Mouse (Mus musculus) lung, postnatal 0 days (tissue): Measurements from ENCODE around the gene Rcn1. TPM values are rescaled to one million over a fixed set of nuclear protein-coding genes. Genes with fewer than 3 reads are reported as not detected.

Experiments used
- ATAC-seq: fragments of 200-750 bp; cut with Nextera tagmentation; 2 replicates; pipeline ENCODE4 v1.8.0; 2017; ENCODE audit warnings: moderate library complexity
- DNase-seq: peaks from one replicate; pipeline ENCODE4 v3.0.0-alpha.2; 2016; ENCODE audit warnings: low spot score
- H3K27ac ChIP-seq: fragments of 300-500 bp; sonication (generic); 2 replicates; pipeline ENCODE4 v1.5.1; 2014; ENCODE audit warnings: antibody characterized with exemption, mild to moderate bottlenecking, low read length, mixed read lengths
- H3K27me3 ChIP-seq: fragments of 300-500 bp; sonication (generic); replicated peaks from 2 replicates; pipeline ENCODE4 v1.6.1; 2014; ENCODE audit warnings: low read length, mixed read lengths; ENCODE audit not compliant: insufficient read depth
- H3K36me3 ChIP-seq: fragments of 300-500 bp; sonication (generic); 2 replicates; pipeline ENCODE4 v1.6.1; 2014; ENCODE audit warnings: low read length, mixed read lengths; ENCODE audit not compliant: insufficient read depth
- H3K4me1 ChIP-seq: fragments of 300-500 bp; sonication (generic); 2 replicates; pipeline ENCODE4 v1.6.1; 2014; ENCODE audit warnings: antibody characterized with exemption, low read depth, low read length, mixed read lengths; ENCODE audit not compliant: insufficient read depth
- H3K4me2 ChIP-seq: fragments of 300-500 bp; sonication (generic); replicated peaks from 2 replicates; pipeline ENCODE4 v1.6.1; 2014; ENCODE audit warnings: low read depth, mild to moderate bottlenecking, low read length, moderate library complexity, mixed read lengths
- H3K4me3 ChIP-seq: fragments of 300-500 bp; sonication (generic); 2 replicates; pipeline ENCODE4 v1.5.1; 2014; ENCODE audit warnings: low read depth, low read length
- H3K9ac ChIP-seq: fragments of 300-500 bp; sonication (generic); replicated peaks from 2 replicates; pipeline ENCODE4 v1.6.1; 2014; ENCODE audit warnings: low read depth, mild to moderate bottlenecking
- H3K9me3 ChIP-seq: fragments of 300-500 bp; sonication (generic); 2 replicates; pipeline ENCODE4 v1.6.1; 2016; ENCODE audit warnings: low read length, mixed read lengths
- CTCF ChIP-seq: IDR thresholded peaks from 2 replicates; pipeline ENCODE4 v1.5.1; 2016; ENCODE audit warnings: antibody characterized with exemption, mild to moderate bottlenecking
- EP300 ChIP-seq: IDR thresholded peaks from 2 replicates; pipeline ENCODE4 v1.6.1; 2016; ENCODE audit warnings: antibody characterized with exemption, mild to moderate bottlenecking, control low read depth
- WGBS: fragments of 180-500 bp; shearing (Covaris S2); extraction: QIAGEN DNeasy Blood & Tissue Kit; methylation state at CpG from one replicate; pipeline ENCODE4 v1.1.7; 2014; 5-methylcytosine and 5-hydroxymethylcytosine counted together
- polyA plus RNA-seq: library from polyadenylated mRNA; unstranded; fragments of >200 nt; fragmentation: Nextera tagmentation; extraction: Ambion mirVana; gene quantifications from 2 replicates; pipeline ENCODE4 v1.2.1, GENCODE M21; 2015

Rcn1 gene
- polyA plus RNA-seq, 1 experiment from 2014 or later: 60.1 TPM

DNA sequence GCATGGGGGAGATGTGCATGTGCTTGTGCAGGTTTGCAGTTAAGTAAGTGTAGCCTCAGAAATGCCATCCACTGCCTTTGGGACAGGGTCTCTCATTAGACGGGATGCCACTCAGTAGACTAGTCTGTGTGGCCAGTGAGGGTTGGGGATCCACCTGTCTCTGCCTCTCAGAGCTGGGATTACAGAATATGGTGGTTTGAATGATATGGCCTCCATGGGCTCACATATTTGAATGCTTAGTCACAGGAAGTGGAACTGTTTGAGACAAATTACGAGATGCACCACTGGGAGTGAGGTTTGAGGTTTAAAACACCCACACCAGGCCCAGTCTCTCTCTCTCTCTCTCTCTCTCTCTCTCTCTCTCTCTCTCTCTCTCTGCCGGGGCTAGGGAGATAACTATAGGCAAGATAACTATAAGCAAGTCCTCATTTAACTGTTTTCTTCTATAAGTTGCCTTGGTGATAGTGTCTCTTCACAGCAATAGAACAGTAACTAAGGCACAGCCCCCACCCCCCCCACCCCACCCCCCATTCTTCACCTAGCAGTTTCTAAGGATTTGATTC lies 18.3 kb downstream of the Rcn1 start:
- no peak for DNase-seq

DNA sequence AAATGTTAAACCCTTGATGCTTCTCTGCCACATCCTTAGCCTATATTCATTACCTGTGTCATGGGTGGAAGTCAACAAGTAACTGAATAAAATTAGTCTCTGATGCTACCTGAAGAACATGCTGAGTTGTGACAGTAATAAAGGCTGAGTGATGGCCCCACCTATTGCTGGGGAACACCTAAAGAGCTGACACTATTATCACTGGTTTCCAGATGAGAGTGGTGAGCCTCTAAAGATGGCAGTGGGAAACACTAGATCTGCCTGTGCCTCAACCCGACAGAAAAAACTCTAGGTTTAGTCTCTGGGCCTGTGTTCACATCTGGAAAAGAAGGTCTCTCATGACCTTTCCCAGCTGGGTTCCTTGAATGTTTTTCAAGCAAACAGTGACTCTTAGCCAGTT lies 19.4 kb downstream of the Rcn1 start:
- DNase-seq (no peak), ATAC-seq (no peak)
- TF ChIP-seq CTCF: no peak
- no peak for TF ChIP-seq EP300
- Histone ChIP-seq H3K9ac (no peak overlapping the region), H3K4me2 (no peak overlapping the region), H3K9me3 (no peaks in the 10 kb centered on the region), H3K4me1 (no peaks in the 10 kb centered on the region), H3K4me3 (no peak overlapping the region), H3K27ac (no peak overlapping the region), H3K36me3 (no peaks in the 10 kb centered on the region), H3K27me3 (no peaks in the 10 kb centered on the region)
- 79% methylated on average over 1 of the region's 1 CpGs for WGBS

More for the DNA sequence above, 18.3 kb downstream of the Rcn1 start:
- Histone ChIP-seq H3K9me3 (no peaks in the 10 kb centered on the region), H3K27ac (no peak overlapping the region), H3K27me3 (no peaks in the 10 kb centered on the region), H3K4me1 (no peaks in the 10 kb centered on the region), H3K9ac (no peak overlapping the region), H3K4me3 (no peak overlapping the region), H3K4me2 (no peak overlapping the region), H3K36me3 (no peaks in the 10 kb centered on the region)
- no peak for ATAC-seq
- TF ChIP-seq EP300: no peak
- TF ChIP-seq CTCF: no peak
- WGBS: 70% methylated on average over 3 of the region's 3 CpGs

DNA sequence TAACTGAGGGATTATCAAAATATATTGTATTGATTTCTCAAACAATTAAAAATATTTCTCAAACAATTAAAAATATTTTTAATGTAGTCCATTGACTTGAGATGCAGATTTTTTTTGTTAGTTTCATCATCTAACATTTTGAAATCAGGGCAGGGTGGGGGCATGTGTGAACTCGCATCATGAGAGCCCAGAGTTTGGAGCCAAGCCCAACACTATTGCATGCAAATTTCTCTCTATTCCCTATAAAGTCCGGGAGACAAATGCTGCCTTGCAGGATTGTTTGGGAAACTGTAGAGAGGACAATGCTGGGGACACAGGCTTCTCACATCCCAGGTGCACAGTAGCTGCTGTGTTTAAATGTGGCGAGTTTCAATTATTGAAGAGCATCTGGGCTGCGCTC lies 23.4 kb downstream of the Rcn1 start:
- H3K9me3 ChIP-seq: no peaks in the 10 kb centered on the region
- DNase-seq (peak; percentile 37), ATAC-seq (no peak)
- no peak overlapping the region for H3K27ac ChIP-seq
- TF ChIP-seq EP300: no peak
- no peak for TF ChIP-seq CTCF
- WGBS: 56% methylated on average over 4 of the region's 4 CpGs
- no peak overlapping the region for H3K4me2 ChIP-seq
- no peaks in the 10 kb centered on the region for H3K4me1 ChIP-seq
- no peaks in the 10 kb centered on the region for H3K27me3 ChIP-seq
- H3K9ac ChIP-seq: no peak overlapping the region
- H3K36me3 ChIP-seq: no peaks in the 10 kb centered on the region
- H3K4me3 ChIP-seq: no peak overlapping the region

DNA sequence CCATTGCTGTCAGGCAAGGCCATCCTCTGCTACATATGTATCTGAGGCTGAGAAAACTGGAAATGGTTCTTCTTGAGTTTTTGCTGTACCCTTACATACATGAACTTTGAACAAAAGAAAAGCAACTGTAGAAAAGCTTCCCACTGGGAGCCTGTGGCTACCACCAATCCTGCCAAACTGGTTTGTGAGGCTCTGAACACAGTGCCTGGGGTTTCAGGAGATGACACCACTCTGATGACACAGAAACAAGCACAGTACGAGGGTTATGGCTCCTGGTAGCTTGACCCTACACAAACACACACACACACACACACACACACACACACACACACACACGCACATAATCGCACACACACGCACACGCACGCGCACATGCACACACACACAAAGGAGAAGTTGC lies 23.9 kb downstream of the Rcn1 start:
- no peak for ATAC-seq
- DNase-seq: no peak
- H3K27ac ChIP-seq: no peak overlapping the region
- H3K27me3 ChIP-seq: no peaks in the 10 kb centered on the region
- TF ChIP-seq CTCF: no peak
- TF ChIP-seq EP300: no peak
- no peaks in the 10 kb centered on the region for H3K36me3 ChIP-seq
- no peak overlapping the region for H3K9ac ChIP-seq
- H3K4me1 ChIP-seq: no peaks in the 10 kb centered on the region
- no peak overlapping the region for H3K4me3 ChIP-seq
- no peak overlapping the region for H3K4me2 ChIP-seq
- no peaks in the 10 kb centered on the region for H3K9me3 ChIP-seq
- WGBS: 74% methylated on average over 7 of the region's 7 CpGs

DNA sequence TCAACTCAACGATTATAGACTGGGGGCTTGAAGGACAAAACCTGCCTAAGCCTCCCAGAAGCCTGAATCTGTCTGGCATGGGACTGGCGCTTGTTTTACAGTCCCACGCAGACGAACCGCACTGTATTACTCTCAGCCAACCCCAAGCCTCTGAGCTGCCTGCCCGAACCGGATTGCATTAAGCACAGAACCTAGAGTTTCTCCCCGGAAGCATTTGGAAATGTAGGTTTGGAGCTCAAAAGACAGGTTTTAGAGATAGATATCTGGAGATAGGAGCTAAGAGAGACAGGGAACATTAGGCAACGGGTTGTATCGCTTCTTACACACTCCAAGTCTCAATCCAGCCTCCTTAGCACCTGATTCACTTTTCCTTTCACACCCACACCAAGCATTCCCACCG lies 25.5 kb downstream of the Rcn1 start:
- Histone ChIP-seq H3K4me2 (no peak overlapping the region), H3K36me3 (no peaks in the 10 kb centered on the region), H3K9me3 (no peaks in the 10 kb centered on the region), H3K27ac (no peak overlapping the region), H3K27me3 (no peaks in the 10 kb centered on the region), H3K4me3 (no peak overlapping the region), H3K9ac (no peak overlapping the region), H3K4me1 (no peaks in the 10 kb centered on the region)
- WGBS: 74% methylated on average over 11 of the region's 11 CpGs
- TF ChIP-seq EP300 (no peak), CTCF (no peak)
- DNase-seq (no peak), ATAC-seq (no peak)

DNA sequence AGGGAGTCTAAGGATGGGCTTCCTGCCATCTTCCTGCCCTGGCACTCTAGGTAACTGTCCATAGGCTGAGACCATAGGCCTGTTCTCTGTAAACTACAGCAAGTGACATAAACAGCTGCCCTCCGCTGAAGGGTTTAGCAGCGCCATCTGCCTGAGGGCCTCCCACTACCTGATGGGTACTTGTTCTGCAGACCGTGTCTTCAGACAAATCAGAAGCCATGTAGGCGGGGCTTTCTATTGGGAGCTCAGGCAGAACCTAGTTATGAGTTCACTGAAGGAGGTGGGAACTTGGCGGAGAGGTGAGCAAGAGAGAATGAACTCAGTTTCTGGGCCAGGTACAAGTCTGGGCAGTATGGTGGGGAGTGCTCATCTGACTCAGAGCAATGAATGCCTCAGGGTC lies 26.4 kb downstream of the Rcn1 start:
- Histone ChIP-seq H3K9me3 (no peaks in the 10 kb centered on the region), H3K4me3 (no peak overlapping the region), H3K4me1 (no peaks in the 10 kb centered on the region), H3K9ac (no peak overlapping the region), H3K27ac (no peak overlapping the region), H3K36me3 (no peaks in the 10 kb centered on the region), H3K27me3 (no peaks in the 10 kb centered on the region), H3K4me2 (no peak overlapping the region)
- TF ChIP-seq CTCF (no peak), EP300 (no peak)
- DNase-seq (no peak), ATAC-seq (no peak)
- WGBS: 70% methylated on average over 5 of the region's 5 CpGs

DNA sequence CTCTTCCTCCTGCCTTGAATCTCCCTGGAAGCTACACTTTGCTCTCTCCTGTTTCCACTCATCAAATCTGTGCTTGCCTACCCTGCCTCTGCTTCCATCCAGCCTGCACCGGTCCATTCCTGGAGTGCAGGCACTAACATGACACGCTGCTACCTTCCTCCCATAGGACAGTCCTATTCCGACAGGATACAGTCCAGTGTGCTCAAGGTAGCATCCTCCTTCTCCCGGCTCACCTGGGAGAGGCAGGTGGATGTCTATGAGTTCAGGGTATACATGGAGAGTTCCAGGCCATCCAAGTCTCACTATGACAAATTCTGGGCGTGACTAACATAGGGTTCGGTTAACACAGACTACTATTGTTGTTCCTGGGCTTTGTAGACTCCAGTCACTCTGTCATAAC lies 27.0 kb downstream of the Rcn1 start:
- no peak for DNase-seq
- Histone ChIP-seq H3K4me2 (no peak overlapping the region), H3K9ac (no peak overlapping the region), H3K36me3 (no peaks in the 10 kb centered on the region), H3K4me3 (no peak overlapping the region), H3K27ac (no peak overlapping the region), H3K9me3 (no peaks in the 10 kb centered on the region), H3K4me1 (no peaks in the 10 kb centered on the region), H3K27me3 (no peaks in the 10 kb centered on the region)
- 85% methylated on average over 6 of the region's 6 CpGs for WGBS
- ATAC-seq: no peak
- TF ChIP-seq CTCF: no peak
- TF ChIP-seq EP300: no peak
